Mouse (Mus musculus): Measurements from ENCODE around the gene Irgm2.

DNA sequence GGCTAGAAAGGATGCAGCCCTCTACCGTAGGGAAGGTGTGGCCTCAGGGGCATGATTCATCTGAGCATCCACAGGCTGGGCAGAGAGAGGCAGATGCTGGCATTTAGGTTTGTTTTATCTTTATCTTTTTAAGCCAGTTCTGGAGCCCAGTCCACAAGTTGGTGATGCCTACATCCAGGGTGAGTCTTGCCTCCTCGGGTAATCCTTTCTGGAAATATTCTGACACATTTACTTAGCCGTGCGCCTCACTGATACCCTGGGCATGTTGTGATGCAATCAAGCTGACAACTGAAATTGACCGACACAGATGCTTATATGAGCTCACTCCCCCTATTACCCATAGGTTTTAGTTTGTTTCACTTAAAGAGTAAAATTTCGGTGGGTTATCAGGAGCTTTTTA is 17.4 kb downstream of the Irgm2 start:
- TF ChIP-seq CTCF (IDR thresholded peaks at IDR 0.05; ENCODE audit: borderline replicate concordance, extremely low read depth, insufficient read depth, insufficient read length), result no peak
- TF ChIP-seq POLR2A (IDR thresholded peaks at IDR 0.05; ENCODE audit: borderline replicate concordance, extremely low read depth, insufficient read depth, insufficient read length, poor library complexity, severe bottlenecking), result no peak

All from brain, embryonic 14.5 days (tissue).